Comparison of ENCODE assay signal across 14 mouse cellular contexts in the genomic region with DNA sequence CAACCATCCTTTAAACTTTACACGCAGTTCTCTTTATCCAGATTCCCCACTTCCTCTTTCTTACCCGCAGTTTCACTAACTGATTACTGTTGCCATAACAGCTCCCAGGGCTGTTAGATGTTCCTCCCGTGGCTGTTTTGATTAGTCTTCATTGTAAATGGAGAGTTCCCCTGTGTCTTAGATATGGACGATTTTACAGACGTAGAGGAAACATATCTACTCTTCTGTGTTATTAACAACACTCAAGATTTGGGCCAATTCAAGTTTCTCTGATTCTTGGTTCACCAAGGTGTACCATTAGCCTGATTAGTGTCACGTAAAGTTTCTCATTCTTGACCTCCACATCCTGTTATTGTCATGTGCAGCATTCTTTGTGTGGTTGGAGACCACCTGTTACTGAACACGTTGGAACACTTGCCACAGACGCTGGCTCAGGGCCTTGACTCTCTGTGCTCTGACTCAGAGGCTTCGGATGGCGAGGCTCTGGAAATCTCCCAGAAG. TPM values are rescaled to one million over a fixed set of nuclear protein-coding genes. Genes with fewer than 3 reads are reported as not detected.
A peak's percentile ranks its signal among the peaks of the same experiment; 100 is the strongest.
DNase-seq lines count a peak whose midpoint lies in the region; ATAC-seq and TF ChIP-seq lines count a peak whose summit lies in the region.
"Had no signal": no experiment of that assay in that cellular context is flagged by ENCODE, and none has a peak within 500 bp of the region (broad histone marks: within the 10 kb centered on the region; RNA-seq: fewer than 3 reads in every experiment).

No protein-coding gene starts in this region.

- WGBS in lung, embryonic 14.5 days, result 33% methylated on average over 10 of the region's 10 CpGs

- no peak overlapping the region for H3K4me3 ChIP-seq in lung, embryonic 14.5 days (ENCODE audit: low read depth, low read length)
- H3K4me3 ChIP-seq: hindbrain, embryonic 12.5 days; limb, embryonic 13.5 days had no signal

- no peak for ATAC-seq in lung, embryonic 14.5 days (ENCODE audit: insufficient read depth)

- no peaks in the 10 kb centered on the region for H3K36me3 ChIP-seq in lung, embryonic 14.5 days (ENCODE audit: insufficient read depth)
- H3K36me3 ChIP-seq: hindbrain, embryonic 12.5 days; limb, embryonic 13.5 days had no signal

- H3K4me1 ChIP-seq in lung, embryonic 14.5 days (ENCODE audit: insufficient read depth), result peaks cover 3% of the 10 kb centered on the region; the same call in 1 of the 2 replicates

- H3K4me2 ChIP-seq in lung, embryonic 14.5 days, result no peak overlapping the region
- H3K4me2 ChIP-seq: hindbrain, embryonic 12.5 days; limb, embryonic 13.5 days; midbrain, embryonic 11.5 days had no signal

- no peaks in the 10 kb centered on the region for H3K27me3 ChIP-seq in lung, embryonic 14.5 days (ENCODE audit: insufficient read depth, low read length)
- H3K27me3 ChIP-seq: hindbrain, embryonic 12.5 days; limb, embryonic 13.5 days had no signal

- H3K9ac ChIP-seq in lung, embryonic 14.5 days, result no peak overlapping the region
- H3K9ac ChIP-seq: hindbrain, embryonic 12.5 days; limb, embryonic 13.5 days had no signal

- TF ChIP-seq CTCF in lung, embryonic 14.5 days (IDR thresholded peaks at IDR 0.05; ENCODE audit: low read depth), result no peak

- no peak overlapping the region for H3K27ac ChIP-seq in lung, embryonic 14.5 days (ENCODE audit: low read depth)
- H3K27ac ChIP-seq: hindbrain, embryonic 12.5 days; limb, embryonic 13.5 days had no signal

- no peaks in the 10 kb centered on the region for H3K9me3 ChIP-seq in lung, embryonic 14.5 days (ENCODE audit: low read depth, low read length)
- H3K9me3 ChIP-seq: hindbrain, embryonic 12.5 days; limb, embryonic 13.5 days had no signal

- peak; percentile 11 for DNase-seq in adrenal gland, postnatal 25 days
- no peak for DNase-seq in adrenal gland, adult 8-10 months
- peak; percentile 9 for DNase-seq in lung, embryonic 14.5 days
- DNase-seq in lung, postnatal 14 days, result no peak
- DNase-seq in induced T-regulatory cell, adult 2 months (ENCODE audit: low read depth), result peak; percentile 90
- peak; percentile 56 for DNase-seq in thymus, postnatal 14 days
- DNase-seq in right cerebral cortex, postnatal 10 days (ENCODE audit: low spot score in 2 of 2), result no peak
- DNase-seq in kidney, adult 9 months, result no peak
- DNase-seq: adrenal gland, postnatal 10 days; kidney, postnatal 25 days had no signal

RNA-seq across cellular contexts. Expression of a gene that starts 29.5 kb away (rescaled TPM):
- total RNA-seq in adrenal gland, postnatal 25 days (2021), result 0.64 TPM in 1 of 2 replicates, not detected in the other
- total RNA-seq in adrenal gland, adult 8-10 months (2022), result not detected
- polyA plus RNA-seq in lung, embryonic 14.5 days (2014; fragmentation: Nextera tagmentation; extraction: Ambion mirVana), result not detected in 2 replicates
- polyA plus RNA-seq: hindbrain, embryonic 12.5 days; midbrain, embryonic 11.5 days; stomach, embryonic 14.5 days had no signal

Comparison
In these comparisons a context has a peak if more than half of its experiments do, and no peak if none do; other contexts are left out.
1. DNase-seq: peak in adrenal gland, postnatal 25 days (single experiment), lung, embryonic 14.5 days (single experiment), induced T-regulatory cell, adult 2 months (single experiment) and thymus, postnatal 14 days (single experiment); none in adrenal gland, adult 8-10 months (single experiment), lung, postnatal 14 days (single experiment), right cerebral cortex, postnatal 10 days (0 of 2) and kidney, adult 9 months (single experiment).